Mouse (Mus musculus) kidney, embryonic 14.5 days (tissue): Measurements from ENCODE around the gene Calm5. TPM values are rescaled to one million over a fixed set of nuclear protein-coding genes. Genes with fewer than 3 reads are reported as not detected.

ENCODE experiments used
- ATAC-seq: fragments of 200-750 bp; cut with Nextera tagmentation; 2 replicates; pipeline ENCODE4 v1.8.0; 2017; ENCODE audit warnings: moderate number of reproducible peaks, mild to moderate bottlenecking, moderate TSS enrichment, moderate library complexity; ENCODE audit not compliant: low FRiP score, low TSS enrichment
- H3K27ac ChIP-seq: fragments of 300-500 bp; sonication (generic); 2 replicates; pipeline ENCODE4 v1.5.1; 2014; ENCODE audit warnings: low read depth, mild to moderate bottlenecking, low read length, moderate library complexity, mixed read lengths
- H3K27me3 ChIP-seq: fragments of 300-500 bp; sonication (generic); 2 replicates; pipeline ENCODE4 v1.6.1; 2014; ENCODE audit warnings: mild to moderate bottlenecking, low read length; ENCODE audit not compliant: control insufficient read depth, insufficient read depth
- H3K36me3 ChIP-seq: fragments of 300-500 bp; sonication (generic); 2 replicates; pipeline ENCODE4 v1.6.1; 2014; ENCODE audit warnings: low read length, mixed read lengths; ENCODE audit not compliant: control insufficient read depth, insufficient read depth
- H3K4me1 ChIP-seq: fragments of 300-500 bp; sonication (generic); 2 replicates; pipeline ENCODE4 v1.6.1; 2014; ENCODE audit warnings: low read length, mixed read lengths; ENCODE audit not compliant: control insufficient read depth, insufficient read depth
- H3K4me2 ChIP-seq: fragments of 300-500 bp; sonication (generic); replicated peaks from 2 replicates; pipeline ENCODE4 v1.6.1; 2014; ENCODE audit warnings: low read depth, mild to moderate bottlenecking, low read length
- H3K4me3 ChIP-seq: fragments of 300-500 bp; sonication (generic); 2 replicates; pipeline ENCODE4 v1.5.1; 2014; ENCODE audit warnings: mild to moderate bottlenecking, low read length
- H3K9ac ChIP-seq: fragments of 300-500 bp; sonication (generic); 2 replicates; pipeline ENCODE4 v1.6.1; 2014; ENCODE audit warnings: low read depth, mild to moderate bottlenecking, low read length, moderate library complexity
- H3K9me3 ChIP-seq: fragments of 300-500 bp; sonication (generic); 2 replicates; pipeline ENCODE4 v1.6.1; 2016; ENCODE audit warnings: low read length; ENCODE audit not compliant: control insufficient read depth
- WGBS: fragments of 180-500 bp; shearing (Covaris S2); extraction: QIAGEN DNeasy Blood & Tissue Kit; methylation state at CpG from one replicate; pipeline ENCODE4 v1.1.7; 2014; 5-methylcytosine and 5-hydroxymethylcytosine counted together
- polyA plus RNA-seq: library from polyadenylated mRNA; unstranded; fragments of >200 nt; fragmentation: Nextera tagmentation; extraction: Ambion mirVana; gene quantifications from 2 replicates; pipeline ENCODE4 v1.2.1, GENCODE M21; 2014

The Calm5 gene
- polyA plus RNA-seq, 1 experiment from 2014 or later = not detected

GRCm38 (mm10) chr13:3862325-3862724 lies 8.4 kb downstream of the Calm5 start:
- ATAC-seq = no peak
- Histone ChIP-seq H3K36me3 (no peaks in the 10 kb centered on the region), H3K9ac (no peak overlapping the region), H3K4me2 (no peak overlapping the region), H3K9me3 (no peaks in the 10 kb centered on the region), H3K27ac (no peak overlapping the region), H3K27me3 (no peaks in the 10 kb centered on the region), H3K4me3 (no peak overlapping the region), H3K4me1 (no peaks in the 10 kb centered on the region)
- WGBS = 83% methylated on average over 3 of the region's 3 CpGs

DNA sequence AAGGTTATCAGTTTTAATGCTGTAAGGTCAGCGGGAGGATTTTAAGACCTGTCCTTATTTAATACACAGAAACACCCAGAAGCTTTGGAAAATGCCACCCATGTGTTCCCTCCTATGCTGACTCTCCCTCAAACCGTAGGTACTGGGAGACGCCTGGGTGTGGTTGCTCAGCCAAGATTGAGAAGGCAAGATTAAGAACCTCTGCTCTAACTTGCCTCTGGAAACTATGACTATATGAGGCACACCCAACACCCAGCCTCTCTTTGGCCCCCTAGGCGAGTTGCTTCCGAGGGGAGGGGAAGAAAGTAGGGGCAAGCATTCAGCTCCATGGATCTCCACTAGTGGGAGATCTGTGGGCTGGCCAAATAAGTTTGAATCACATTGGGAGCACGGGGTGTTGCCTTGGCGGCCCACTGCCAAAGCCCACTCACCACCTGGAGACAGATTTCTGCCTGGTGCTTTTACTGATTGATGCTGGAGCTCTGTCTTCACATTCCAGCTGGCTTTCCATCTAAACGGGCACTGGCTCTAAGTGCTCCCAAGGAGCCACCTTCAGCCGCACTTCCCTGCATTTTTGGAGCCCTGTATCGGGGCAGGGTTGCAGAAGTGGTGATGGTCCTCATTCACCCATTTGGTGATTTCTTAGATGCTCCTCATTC lies 9.1 kb downstream of the Calm5 start:
- H3K9ac ChIP-seq = no peak overlapping the region
- 89% methylated on average over 10 of the region's 10 CpGs for WGBS
- H3K36me3 ChIP-seq = no peaks in the 10 kb centered on the region
- no peaks in the 10 kb centered on the region for H3K4me1 ChIP-seq
- H3K9me3 ChIP-seq = no peaks in the 10 kb centered on the region
- H3K4me2 ChIP-seq = no peak overlapping the region
- ATAC-seq = no peak
- H3K27me3 ChIP-seq = no peaks in the 10 kb centered on the region
- H3K27ac ChIP-seq = no peak overlapping the region
- H3K4me3 ChIP-seq = no peak overlapping the region

- Histone ChIP-seq H3K27ac (no peak overlapping the region), H3K9me3 (no peaks in the 10 kb centered on the region), H3K36me3 (no peaks in the 10 kb centered on the region), H3K9ac (no peak overlapping the region), H3K27me3 (no peaks in the 10 kb centered on the region), H3K4me3 (no peak overlapping the region), H3K4me1 (no peaks in the 10 kb centered on the region), H3K4me2 (no peak overlapping the region)
- WGBS = 80% methylated on average over 14 of the region's 14 CpGs
- peak; percentile 58 for ATAC-seq
These were observed 11.8 kb downstream of the Calm5 start for GRCm38 (mm10) chr13:3865648-3866354.

DNA sequence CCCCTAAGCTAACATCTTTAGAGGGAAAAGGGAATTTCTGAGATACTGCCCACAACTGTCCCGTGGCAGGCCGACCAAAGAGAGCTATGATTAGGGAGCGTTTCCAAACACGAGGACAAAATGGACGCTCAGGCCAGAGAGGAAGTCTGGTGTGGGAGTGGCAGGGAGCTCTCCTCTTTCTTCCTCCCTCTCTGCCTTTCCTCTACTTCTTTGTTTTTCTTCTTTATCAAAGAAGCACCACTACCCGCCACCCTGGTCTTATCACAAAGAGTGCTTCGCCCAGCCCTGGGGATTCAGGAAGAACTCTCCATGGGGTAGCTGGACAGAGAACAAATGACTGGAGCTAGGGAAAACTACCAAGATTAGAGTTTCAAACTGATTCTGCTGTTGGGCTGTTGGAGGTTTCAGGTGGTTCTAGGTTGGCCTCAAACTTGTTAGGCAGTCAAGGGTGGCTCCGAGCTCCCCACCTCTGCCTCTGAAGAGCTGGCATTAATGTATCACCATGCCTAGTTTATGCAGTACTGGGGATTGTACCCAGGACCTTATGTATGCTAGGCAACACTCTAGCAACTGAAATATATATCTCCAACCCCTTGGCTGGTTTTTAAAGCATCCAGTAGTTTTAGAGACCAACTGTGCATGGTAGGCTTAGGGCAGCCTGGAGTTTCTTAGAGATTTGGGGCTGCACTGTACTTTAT lies 12.5 kb downstream of the Calm5 start:
- ATAC-seq = no peak
- Histone ChIP-seq H3K27ac (no peak overlapping the region), H3K4me1 (no peaks in the 10 kb centered on the region), H3K9me3 (no peaks in the 10 kb centered on the region), H3K36me3 (no peaks in the 10 kb centered on the region), H3K4me2 (no peak overlapping the region), H3K9ac (no peak overlapping the region), H3K27me3 (no peaks in the 10 kb centered on the region), H3K4me3 (no peak overlapping the region)
- 86% methylated on average over 8 of the region's 8 CpGs for WGBS

DNA sequence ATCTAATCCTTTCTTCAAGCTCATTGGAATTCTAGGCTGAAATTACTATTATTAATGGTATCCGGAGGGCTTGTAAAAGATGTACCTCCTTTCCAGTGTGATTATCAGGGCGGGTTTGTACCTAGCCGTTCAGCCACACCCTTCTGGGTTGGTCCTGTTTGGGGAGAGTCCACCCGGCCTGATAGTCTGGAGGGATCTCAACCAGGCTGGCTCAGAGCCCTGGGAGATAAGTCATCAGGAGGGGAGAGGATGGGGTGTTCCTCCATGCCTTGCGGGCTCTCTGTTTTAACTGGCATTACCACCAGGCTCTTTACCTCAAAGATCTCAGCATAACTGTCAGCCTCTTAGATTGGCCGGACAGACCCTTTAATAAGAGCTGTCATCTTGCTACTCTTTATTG lies 13.2 kb downstream of the Calm5 start:
- 89% methylated on average over 6 of the region's 6 CpGs for WGBS
- no peak overlapping the region for H3K4me3 ChIP-seq
- no peak for ATAC-seq

DNA sequence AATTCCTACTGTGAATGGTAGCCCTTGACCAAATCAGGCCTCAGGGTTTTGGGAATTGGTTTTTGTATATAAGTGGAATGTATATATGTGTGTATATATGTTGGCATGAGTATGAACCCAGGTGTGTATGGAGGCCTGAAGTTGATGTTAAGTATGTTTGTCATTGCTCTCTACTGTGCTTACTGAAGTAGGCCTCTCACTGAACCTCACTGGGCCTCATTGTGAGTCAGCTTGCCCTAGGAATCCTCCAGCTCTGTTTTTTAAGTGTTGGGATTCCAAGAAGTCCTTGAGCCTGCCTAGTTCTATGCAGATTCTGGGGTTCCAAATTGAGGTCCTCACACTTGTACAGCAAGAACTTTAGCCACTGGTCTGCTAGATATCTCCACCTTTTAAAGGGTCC lies 15.9 kb downstream of the Calm5 start:
- Histone ChIP-seq H3K27me3 (no peaks in the 10 kb centered on the region), H3K27ac (no peak overlapping the region), H3K4me1 (no peaks in the 10 kb centered on the region), H3K4me3 (no peak overlapping the region), H3K9me3 (no peaks in the 10 kb centered on the region), H3K9ac (no peak overlapping the region), H3K4me2 (no peak overlapping the region), H3K36me3 (no peaks in the 10 kb centered on the region)
- ATAC-seq = no peak

More for the DNA sequence above, 13.2 kb downstream of the Calm5 start:
- no peak overlapping the region for H3K4me2 ChIP-seq
- no peak overlapping the region for H3K27ac ChIP-seq
- H3K4me1 ChIP-seq = no peaks in the 10 kb centered on the region
- H3K27me3 ChIP-seq = no peaks in the 10 kb centered on the region
- H3K9ac ChIP-seq = no peak overlapping the region
- H3K36me3 ChIP-seq = no peaks in the 10 kb centered on the region
- no peaks in the 10 kb centered on the region for H3K9me3 ChIP-seq

- WGBS = 91% methylated on average over 4 of the region's 4 CpGs
- no peak overlapping the region for H3K9ac ChIP-seq
- no peak for ATAC-seq
- no peaks in the 10 kb centered on the region for H3K27me3 ChIP-seq
- H3K27ac ChIP-seq = no peak overlapping the region
- H3K36me3 ChIP-seq = no peaks in the 10 kb centered on the region
- no peak overlapping the region for H3K4me2 ChIP-seq
- H3K4me1 ChIP-seq = no peaks in the 10 kb centered on the region
- no peak overlapping the region for H3K4me3 ChIP-seq
- no peaks in the 10 kb centered on the region for H3K9me3 ChIP-seq
These were observed 18.9 kb downstream of the Calm5 start for GRCm38 (mm10) chr13:3872832-3873231.

DNA sequence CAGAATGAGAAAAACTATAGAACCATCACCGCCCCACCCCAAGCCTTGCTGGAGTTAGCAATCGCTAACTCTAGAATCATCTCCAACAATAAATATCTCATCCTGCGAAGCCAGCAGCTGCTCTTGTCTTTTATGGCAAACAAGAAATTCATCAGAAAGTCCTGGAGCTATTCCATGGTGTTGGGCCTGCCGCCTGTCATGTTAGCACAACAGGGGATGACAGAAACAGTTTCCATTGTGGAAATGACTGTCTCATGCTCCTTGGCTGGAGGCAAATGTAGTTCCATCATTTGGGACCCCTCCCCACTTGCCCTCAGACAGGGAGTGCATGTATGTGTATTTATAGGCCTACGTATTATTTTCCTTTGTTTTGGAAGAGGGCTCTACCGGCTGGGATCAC lies 22.5 kb downstream of the Calm5 start:
- Histone ChIP-seq H3K9ac (no peak overlapping the region), H3K27ac (no peak overlapping the region), H3K27me3 (no peaks in the 10 kb centered on the region), H3K4me3 (no peak overlapping the region), H3K4me1 (no peaks in the 10 kb centered on the region), H3K9me3 (no peaks in the 10 kb centered on the region), H3K36me3 (peaks cover 3% of the 10 kb centered on the region; the same call in 1 of the 2 replicates), H3K4me2 (no peak overlapping the region)
- WGBS = 74% methylated on average over 6 of the region's 6 CpGs
- ATAC-seq = 0 out of 2 replicates have a peak, but pooled peaks have one; percentile 7

DNA sequence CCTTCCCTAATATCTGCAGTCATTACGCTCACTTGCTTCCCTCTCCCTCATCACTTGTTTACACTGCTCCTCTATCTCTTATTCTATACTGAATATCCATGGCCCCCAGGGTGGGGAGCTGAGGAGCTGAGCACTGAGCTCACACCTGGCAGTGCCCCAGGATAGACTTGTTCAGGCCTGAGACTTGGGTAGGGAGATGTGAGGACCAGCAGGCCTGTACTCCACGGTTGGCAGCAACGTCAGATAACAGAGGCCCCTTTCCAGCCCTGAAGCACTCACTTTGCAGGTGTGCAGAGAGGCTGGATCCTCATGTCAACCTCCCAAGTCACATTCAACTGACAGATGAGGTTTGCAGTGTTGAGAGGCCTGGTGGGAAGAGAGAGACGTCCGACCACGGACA lies 23.2 kb downstream of the Calm5 start:
- peak; percentile 18; the same call in 1 of the 2 replicates for ATAC-seq
- WGBS = 51% methylated on average over 6 of the region's 6 CpGs
- Histone ChIP-seq H3K27me3 (no peaks in the 10 kb centered on the region), H3K36me3 (peaks cover 10% of the 10 kb centered on the region; the same call in 1 of the 2 replicates), H3K9ac (no peak overlapping the region), H3K9me3 (no peaks in the 10 kb centered on the region), H3K27ac (no peak overlapping the region), H3K4me2 (no peak overlapping the region), H3K4me1 (no peaks in the 10 kb centered on the region), H3K4me3 (no peak overlapping the region)
